Mouse (Mus musculus) embryonic facial prominence, embryonic 14.5 days (tissue): ENCODE data around the gene Ap1m2. TPM values are rescaled to one million over a fixed set of nuclear protein-coding genes. Genes with fewer than 3 reads are reported as not detected.

Source experiments
- ATAC-seq: fragments of 200-750 bp; cut with Nextera tagmentation; 2 replicates; pipeline ENCODE4 v1.8.0; 2017; ENCODE audit warnings: low read depth, moderate number of reproducible peaks, moderate TSS enrichment
- DNase-seq: peaks from one replicate; pipeline ENCODE4 v3.0.0-alpha.2; 2015; ENCODE audit warnings: low spot score
- H3K27ac ChIP-seq: fragments of 300-500 bp; sonication (generic); replicated peaks from 2 replicates; pipeline ENCODE4 v1.5.1; 2014; ENCODE audit warnings: low read depth, mild to moderate bottlenecking, low read length, moderate library complexity
- H3K27me3 ChIP-seq: fragments of 300-500 bp; sonication (generic); replicated peaks from 2 replicates; pipeline ENCODE4 v1.6.1; 2014; ENCODE audit warnings: low read length; ENCODE audit not compliant: control insufficient read depth, insufficient read depth
- H3K36me3 ChIP-seq: fragments of 300-500 bp; sonication (generic); 2 replicates; pipeline ENCODE4 v1.6.1; 2014; ENCODE audit warnings: low read length, mixed read lengths; ENCODE audit not compliant: control insufficient read depth, insufficient read depth
- H3K4me1 ChIP-seq: fragments of 300-500 bp; sonication (generic); 2 replicates; pipeline ENCODE4 v1.6.1; 2014; ENCODE audit warnings: antibody characterized with exemption, low read length; ENCODE audit not compliant: control insufficient read depth, insufficient read depth
- H3K4me2 ChIP-seq: fragments of 300-500 bp; sonication (generic); 2 replicates; pipeline ENCODE4 v1.6.1; 2014; ENCODE audit warnings: low read depth, mild to moderate bottlenecking, low read length, moderate library complexity, mixed read lengths
- H3K4me3 ChIP-seq: fragments of 300-500 bp; sonication (generic); 2 replicates; pipeline ENCODE4 v1.5.1; 2014; ENCODE audit warnings: low read depth, mild to moderate bottlenecking, low read length
- H3K9ac ChIP-seq: fragments of 300-500 bp; sonication (generic); 2 replicates; pipeline ENCODE4 v1.6.1; 2014; ENCODE audit warnings: low read depth, mild to moderate bottlenecking, low read length, moderate library complexity, mixed read lengths
- H3K9me3 ChIP-seq: fragments of 300-500 bp; sonication (generic); 2 replicates; pipeline ENCODE4 v1.6.1; 2016; ENCODE audit warnings: low read length; ENCODE audit not compliant: control insufficient read depth
- WGBS: fragments of 180-500 bp; shearing (Covaris S2); extraction: QIAGEN DNeasy Blood & Tissue Kit; methylation state at CpG from one replicate; pipeline ENCODE4 v1.1.7; 2014; 5-methylcytosine and 5-hydroxymethylcytosine counted together
- polyA plus RNA-seq: library from polyadenylated mRNA; unstranded; fragments of >200 nt; fragmentation: Nextera tagmentation; extraction: Ambion mirVana; gene quantifications from 2 replicates; pipeline ENCODE4 v1.2.1, GENCODE M21; 2014

Ap1m2 gene
- 20.8 and 22.7 TPM in 2 replicates for polyA plus RNA-seq

DNA sequence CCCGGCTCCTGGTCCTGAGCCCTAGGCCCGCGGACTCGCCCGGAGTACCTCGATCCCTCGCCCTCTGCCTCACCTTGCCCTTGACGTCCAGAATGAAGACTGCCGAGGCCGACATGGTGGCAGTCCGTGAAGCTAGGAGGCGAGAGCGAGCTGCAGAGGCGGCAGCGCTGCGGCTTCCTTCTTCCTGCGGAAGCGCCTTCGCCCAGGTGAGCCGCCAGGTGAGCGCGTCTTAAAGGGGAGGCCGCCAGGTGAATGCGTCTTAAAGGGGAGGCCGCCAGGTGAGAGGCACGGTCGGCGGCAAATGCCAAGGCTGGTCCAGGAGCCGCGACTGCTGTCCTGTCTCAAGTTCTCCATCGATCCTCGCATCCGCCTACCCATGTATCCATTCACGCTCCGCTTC is at the start of gene Ap1m2:
Gene Ap1m2, minus strand, starts transcription at position 204 of the 400 bp plus-strand sequence.
- no peaks in the 10 kb centered on the region for H3K9me3 ChIP-seq
- H3K4me1 ChIP-seq = no peaks in the 10 kb centered on the region; the same call in 1 of the 2 replicates
- WGBS = 13% methylated on average over 15 of the region's 35 CpGs
- H3K9ac ChIP-seq = peak within 1 kb of the TSS; percentile 41; the same call in 1 of the 2 replicates
- DNase-seq (peak; percentile 60), ATAC-seq (0 out of 2 replicates have a peak, but pooled peaks have one; percentile 14)
- no peaks in the 10 kb centered on the region for H3K36me3 ChIP-seq
- H3K4me3 ChIP-seq = peak within 1 kb of the TSS; percentile 41
- peaks cover 17% of the 10 kb centered on the region for H3K27me3 ChIP-seq
- no peak within 1 kb of the TSS for H3K27ac ChIP-seq
- H3K4me2 ChIP-seq = peak within 1 kb of the TSS; percentile 38

DNA sequence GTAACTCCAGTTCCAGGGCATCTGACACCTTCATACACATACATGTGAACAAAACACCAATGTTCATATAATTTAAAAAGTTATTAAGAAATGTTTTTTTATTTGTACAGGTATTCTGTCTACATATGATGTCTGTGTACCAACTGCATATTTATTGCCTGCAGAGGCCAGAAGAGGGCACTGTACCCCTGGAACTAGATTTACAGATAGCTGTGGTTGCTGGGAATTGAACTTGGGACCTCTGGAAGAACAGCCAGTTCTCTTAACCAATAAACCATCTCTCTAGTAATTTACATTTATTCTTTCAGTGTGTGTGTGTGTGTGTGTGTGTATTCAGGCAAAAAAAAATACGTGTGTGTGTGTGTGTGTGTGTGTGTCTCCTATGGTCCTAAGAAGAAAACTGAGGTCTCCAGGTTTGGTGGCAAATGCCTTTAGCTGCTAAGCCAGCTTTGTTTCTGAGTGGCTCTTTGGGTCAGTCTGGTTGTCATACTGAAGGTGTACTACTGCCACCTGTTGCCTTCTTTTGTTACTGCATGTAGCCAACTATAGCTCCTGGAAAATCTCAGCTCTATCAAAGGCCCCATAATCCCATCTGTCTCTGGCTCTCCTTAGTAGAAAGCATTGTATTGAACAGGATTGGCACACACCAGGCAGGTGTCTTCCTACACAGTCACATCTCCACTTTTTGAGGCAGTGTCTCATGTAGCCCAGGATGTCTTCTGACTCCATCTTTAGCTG is 45.0 kb upstream of the Ap1m2 start:
- peaks cover 27% of the 10 kb centered on the region for H3K36me3 ChIP-seq
- no peak overlapping the region for H3K4me2 ChIP-seq
- H3K9ac ChIP-seq = no peak overlapping the region
- H3K4me3 ChIP-seq = no peak overlapping the region
- H3K4me1 ChIP-seq = peaks cover 11% of the 10 kb centered on the region
- H3K27ac ChIP-seq = no peak overlapping the region
- no peaks in the 10 kb centered on the region for H3K9me3 ChIP-seq
- no peaks in the 10 kb centered on the region for H3K27me3 ChIP-seq
- peak; percentile 63 for ATAC-seq
- WGBS = 7% methylated on average over 1 of the region's 1 CpGs
- DNase-seq = peak; percentile 85

DNA sequence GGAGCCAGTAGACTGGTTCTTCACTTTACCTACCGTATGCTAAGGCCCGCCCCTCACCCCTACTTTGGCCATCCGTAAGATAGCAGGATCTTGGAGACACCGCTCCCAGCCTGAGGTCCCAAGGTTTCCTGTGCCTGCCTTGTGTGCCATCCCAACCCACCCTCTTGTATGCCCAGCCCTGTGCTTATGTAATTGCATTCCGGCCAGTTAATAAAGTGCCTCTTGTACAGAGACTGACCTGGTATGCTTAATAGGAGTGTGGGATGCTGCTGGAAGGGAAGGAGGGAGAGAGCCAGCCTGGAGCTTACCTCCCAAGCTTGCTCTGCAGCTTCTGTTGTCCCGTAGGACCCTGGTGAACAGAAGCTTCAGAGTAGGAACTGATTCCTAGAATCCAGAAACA is 42.7 kb upstream of the Ap1m2 start:
- H3K9me3 ChIP-seq = no peaks in the 10 kb centered on the region
- H3K9ac ChIP-seq = no peak overlapping the region
- DNase-seq (no peak), ATAC-seq (0 out of 2 replicates have a peak, but pooled peaks have one; percentile 12)
- peaks cover 48% of the 10 kb centered on the region for H3K36me3 ChIP-seq
- WGBS = 80% methylated on average over 6 of the region's 6 CpGs
- peaks cover 11% of the 10 kb centered on the region for H3K4me1 ChIP-seq
- no peak overlapping the region for H3K4me3 ChIP-seq
- no peaks in the 10 kb centered on the region for H3K27me3 ChIP-seq
- H3K4me2 ChIP-seq = no peak overlapping the region
- H3K27ac ChIP-seq = peak overlapping the region; percentile 56

DNA sequence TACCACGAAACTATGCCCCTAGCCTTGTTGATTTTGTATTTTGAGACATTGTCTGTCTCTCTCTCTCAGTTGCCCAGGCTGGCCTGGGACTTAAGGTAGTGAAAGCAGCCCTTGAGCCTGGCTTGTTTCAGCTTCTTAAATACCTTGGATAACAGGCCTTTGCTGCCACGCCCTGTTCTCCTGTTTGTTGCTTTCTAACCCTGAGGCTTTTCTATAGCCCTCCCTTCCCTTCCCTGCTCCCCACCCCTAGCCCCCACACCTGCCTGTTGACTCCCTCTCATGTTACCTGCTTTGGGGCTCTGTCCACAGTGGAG is 41.2 kb upstream of the Ap1m2 start:
- 23% methylated on average over 2 of the region's 2 CpGs for WGBS
- Histone ChIP-seq H3K9me3 (no peaks in the 10 kb centered on the region), H3K36me3 (peaks cover 61% of the 10 kb centered on the region), H3K4me2 (0 out of 2 replicates have a peak overlapping the region, but pooled peaks have one; percentile 25), H3K4me1 (peaks cover 11% of the 10 kb centered on the region), H3K27ac (peak overlapping the region; percentile 83), H3K27me3 (no peaks in the 10 kb centered on the region), H3K4me3 (no peak overlapping the region), H3K9ac (peak overlapping the region; percentile 35)
- no peak; the same call in 1 of the 2 replicates for ATAC-seq
- DNase-seq = peak; percentile 53

DNA sequence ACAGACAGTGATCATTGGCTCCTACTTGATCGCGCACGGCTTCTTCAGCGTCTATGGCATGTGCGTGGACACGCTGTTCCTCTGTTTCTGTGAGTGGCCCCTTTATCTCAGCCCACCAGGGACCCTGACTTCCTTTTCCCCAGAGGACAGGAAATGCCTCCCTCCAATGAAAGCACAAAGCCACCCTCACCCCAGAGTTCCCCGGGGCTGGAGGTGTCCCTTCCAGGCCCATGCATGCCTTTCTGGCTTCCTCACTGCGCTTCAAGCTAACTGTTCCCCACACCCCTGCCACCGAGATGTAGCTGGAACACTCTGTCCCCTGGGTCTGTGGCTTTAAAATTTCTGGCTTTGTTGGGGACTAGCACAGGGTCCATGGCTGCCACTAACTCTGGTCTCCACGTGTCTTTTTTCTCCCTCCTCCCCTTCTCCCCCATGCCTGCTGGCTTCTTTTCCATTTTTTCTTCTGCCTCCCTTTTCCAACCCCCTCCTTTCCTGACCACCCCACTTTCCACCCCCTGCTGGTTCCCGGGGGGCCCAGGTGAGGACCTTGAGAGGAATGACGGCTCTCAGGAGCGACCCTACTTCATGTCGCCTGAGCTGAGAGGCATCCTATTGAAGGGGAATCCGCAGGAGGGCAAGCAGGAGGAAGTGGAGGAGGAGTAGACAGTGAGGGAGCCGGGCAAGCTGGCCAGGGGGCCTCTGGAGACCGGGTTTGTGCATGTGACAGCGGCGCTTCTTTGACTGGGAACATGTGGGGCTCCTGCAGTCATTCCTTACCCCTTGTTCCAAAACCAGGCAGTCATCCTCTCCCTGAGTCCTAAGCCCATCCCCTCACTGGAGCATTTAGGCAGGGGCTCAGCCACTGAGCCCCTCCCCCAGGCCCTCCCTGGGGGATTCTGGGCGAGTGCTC is 40.6 kb upstream of the Ap1m2 start:
- H3K4me1 ChIP-seq = peaks cover 11% of the 10 kb centered on the region
- H3K27me3 ChIP-seq = no peaks in the 10 kb centered on the region
- peak overlapping the region; percentile 35; the same call in 1 of the 2 replicates for H3K9ac ChIP-seq
- H3K4me2 ChIP-seq = peak overlapping the region; percentile 25; the same call in 1 of the 2 replicates
- DNase-seq = no peak
- H3K36me3 ChIP-seq = peaks cover 67% of the 10 kb centered on the region
- peak overlapping the region; percentile 83 for H3K27ac ChIP-seq
- no peak overlapping the region for H3K4me3 ChIP-seq
- 26% methylated on average over 20 of the region's 20 CpGs for WGBS
- no peaks in the 10 kb centered on the region for H3K9me3 ChIP-seq
- ATAC-seq = no peak

DNA sequence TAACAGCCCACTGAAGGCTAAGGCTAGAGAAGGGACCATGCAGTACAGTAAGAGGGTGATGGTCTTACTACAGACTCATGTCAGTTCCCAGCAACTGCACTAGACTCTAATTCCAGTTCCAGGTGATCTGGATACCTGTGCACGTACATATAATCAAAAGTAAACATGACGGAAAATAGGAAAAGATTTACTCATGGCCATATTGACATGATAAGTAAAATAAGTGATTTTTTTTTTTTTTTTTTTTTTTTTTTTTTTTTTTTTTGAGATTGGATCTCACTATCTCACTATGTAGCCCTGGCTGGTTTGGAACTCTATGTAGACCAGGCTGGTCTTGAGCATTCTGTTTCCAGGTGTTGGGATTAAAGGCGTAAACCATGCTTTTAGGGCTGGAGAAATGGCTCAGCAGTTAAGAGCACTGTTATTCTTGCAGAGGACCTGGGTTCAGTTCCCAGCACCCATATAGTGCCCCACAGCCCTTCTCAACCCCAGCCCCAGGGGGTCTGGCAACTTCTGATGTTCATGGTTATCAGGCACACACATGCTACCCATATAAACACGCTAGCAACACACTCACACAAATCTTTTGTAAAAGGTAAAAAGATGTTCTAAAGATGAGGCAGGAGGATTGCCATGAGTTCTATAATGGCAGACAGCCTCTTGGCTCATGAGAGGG is 39.7 kb upstream of the Ap1m2 start:
- Histone ChIP-seq H3K36me3 (peaks cover 76% of the 10 kb centered on the region), H3K4me1 (peaks cover 11% of the 10 kb centered on the region), H3K4me3 (no peak overlapping the region), H3K4me2 (no peak overlapping the region), H3K9me3 (no peaks in the 10 kb centered on the region), H3K9ac (no peak overlapping the region), H3K27me3 (no peaks in the 10 kb centered on the region), H3K27ac (peak overlapping the region; percentile 83; the same call in 1 of the 2 replicates)
- ATAC-seq = no peak
- no peak for DNase-seq
- WGBS = 94% methylated on average over 4 of the region's 4 CpGs

DNA sequence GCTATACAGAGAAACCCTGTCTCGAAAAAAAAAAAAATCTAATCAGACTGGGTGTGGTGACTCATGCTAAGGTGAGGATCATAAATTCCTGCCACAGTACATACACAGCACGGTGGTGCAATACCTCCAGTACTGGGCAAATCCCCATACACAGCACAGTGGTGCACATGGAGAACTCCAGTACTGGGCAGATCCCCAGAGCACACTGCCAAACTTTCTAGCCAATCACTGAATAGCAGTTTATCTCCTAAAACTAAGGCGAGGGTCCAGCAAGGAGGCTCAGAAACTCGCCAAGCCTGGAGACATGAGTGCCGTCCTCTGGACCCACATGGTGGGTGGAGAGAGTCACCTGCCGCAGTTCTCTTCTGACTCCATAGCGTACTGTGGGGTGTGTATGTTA is 39.0 kb upstream of the Ap1m2 start:
- DNase-seq (no peak), ATAC-seq (no peak)
- peaks cover 11% of the 10 kb centered on the region for H3K4me1 ChIP-seq
- H3K9me3 ChIP-seq = no peaks in the 10 kb centered on the region
- WGBS = 92% methylated on average over 7 of the region's 7 CpGs
- H3K9ac ChIP-seq = no peak overlapping the region
- no peak overlapping the region for H3K4me3 ChIP-seq
- peaks cover 82% of the 10 kb centered on the region for H3K36me3 ChIP-seq
- no peak overlapping the region for H3K27ac ChIP-seq
- H3K4me2 ChIP-seq = no peak overlapping the region
- H3K27me3 ChIP-seq = no peaks in the 10 kb centered on the region

DNA sequence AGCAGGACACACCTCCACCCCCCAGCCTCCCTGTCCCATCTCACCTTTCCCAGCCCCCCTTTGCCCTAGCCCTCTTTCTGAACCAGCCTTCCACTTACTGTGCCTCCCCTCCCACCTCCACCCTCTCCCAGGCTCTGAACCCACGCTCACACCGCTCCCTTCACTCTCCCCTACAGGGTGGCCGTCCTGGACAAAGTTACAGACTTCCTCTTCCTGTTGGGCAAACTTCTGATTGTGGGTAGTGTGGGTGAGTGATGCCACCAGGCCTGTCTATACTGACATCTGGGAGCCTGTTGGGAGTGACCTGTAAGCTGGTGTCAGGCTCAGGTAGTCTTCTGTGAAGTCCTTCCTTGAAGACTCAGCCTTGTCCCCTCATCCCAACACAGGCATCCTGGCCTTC is 36.0 kb upstream of the Ap1m2 start:
- no peak for DNase-seq
- 80% methylated on average over 3 of the region's 3 CpGs for WGBS
- no peaks in the 10 kb centered on the region for H3K9me3 ChIP-seq

More for the DNA sequence above, 36.0 kb upstream of the Ap1m2 start:
- H3K4me2 ChIP-seq = no peak overlapping the region
- no peak for ATAC-seq
- H3K27me3 ChIP-seq = no peaks in the 10 kb centered on the region
- H3K36me3 ChIP-seq = peaks cover 77% of the 10 kb centered on the region
- H3K4me3 ChIP-seq = no peak overlapping the region
- no peak overlapping the region for H3K27ac ChIP-seq
- peaks cover 9% of the 10 kb centered on the region for H3K4me1 ChIP-seq
- H3K9ac ChIP-seq = no peak overlapping the region
